Mouse (Mus musculus) lung, postnatal 0 days (tissue): ENCODE measurements around the gene Eral1.

Experiments used
- CTCF ChIP-seq: IDR thresholded peaks from 2 replicates; pipeline ENCODE4 v1.5.1; 2016; ENCODE audit warnings: antibody characterized with exemption, mild to moderate bottlenecking
- EP300 ChIP-seq: IDR thresholded peaks from 2 replicates; pipeline ENCODE4 v1.6.1; 2016; ENCODE audit warnings: antibody characterized with exemption, mild to moderate bottlenecking, control low read depth

DNA sequence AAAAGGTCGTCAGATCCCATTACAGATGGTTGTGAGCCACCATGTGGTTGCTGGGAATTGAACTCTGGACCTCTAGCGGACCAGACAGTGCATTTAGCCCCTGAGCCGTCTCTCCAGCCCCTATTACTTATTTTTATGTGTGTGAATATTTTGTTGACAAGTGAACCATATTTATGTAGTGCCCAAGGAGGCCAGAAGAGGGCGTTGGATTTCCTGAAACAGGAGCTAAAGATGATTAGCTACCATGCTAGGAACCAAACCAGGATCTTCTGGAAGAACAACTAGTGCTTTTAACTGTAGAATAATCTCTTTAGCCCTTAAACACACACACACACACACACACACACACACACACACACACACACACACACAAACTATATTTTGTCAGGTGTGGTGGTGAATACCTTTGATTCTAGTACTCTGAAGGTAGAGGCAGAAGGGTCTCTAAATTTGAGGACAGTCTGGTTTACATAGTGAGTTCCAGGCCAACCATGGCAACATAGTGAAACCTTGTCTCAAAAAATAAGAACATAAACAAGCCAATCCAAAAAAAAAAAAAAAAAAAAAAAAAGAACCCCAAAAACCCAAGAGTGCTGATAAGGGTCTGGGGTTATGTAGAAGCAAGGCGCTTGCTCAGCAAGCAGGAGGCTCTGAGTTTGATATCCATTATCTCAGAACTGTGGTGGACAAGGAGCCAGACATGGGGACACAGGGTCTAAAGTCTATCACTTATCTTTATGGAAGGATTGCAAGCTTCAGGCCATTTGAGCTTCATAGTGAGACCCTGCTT, 23.0 kb upstream of the Eral1 start:
- TF ChIP-seq EP300 (no peak), CTCF (peak; percentile 42)
